Mouse (Mus musculus) adrenal gland, postnatal 25 days (tissue): ENCODE measurements around the gene Cdip1. TPM values are rescaled to one million over a fixed set of nuclear protein-coding genes. Genes with fewer than 3 reads are reported as not detected.
A peak's percentile ranks its signal among the peaks of the same experiment; 100 is the strongest.

Experiments used
- DNase-seq: peaks from one replicate; pipeline ENCODE4 v3.0.0; 2021; ENCODE audit warnings: mixed read lengths
- total RNA-seq: library from RNA; stranded (reverse); gene quantifications from 2 replicates; pipeline ENCODE4 v1.2.3, GENCODE M21; 2021

The Cdip1 gene
- total RNA-seq, 1 experiment from 2014 or later, result 116 TPM

DNA sequence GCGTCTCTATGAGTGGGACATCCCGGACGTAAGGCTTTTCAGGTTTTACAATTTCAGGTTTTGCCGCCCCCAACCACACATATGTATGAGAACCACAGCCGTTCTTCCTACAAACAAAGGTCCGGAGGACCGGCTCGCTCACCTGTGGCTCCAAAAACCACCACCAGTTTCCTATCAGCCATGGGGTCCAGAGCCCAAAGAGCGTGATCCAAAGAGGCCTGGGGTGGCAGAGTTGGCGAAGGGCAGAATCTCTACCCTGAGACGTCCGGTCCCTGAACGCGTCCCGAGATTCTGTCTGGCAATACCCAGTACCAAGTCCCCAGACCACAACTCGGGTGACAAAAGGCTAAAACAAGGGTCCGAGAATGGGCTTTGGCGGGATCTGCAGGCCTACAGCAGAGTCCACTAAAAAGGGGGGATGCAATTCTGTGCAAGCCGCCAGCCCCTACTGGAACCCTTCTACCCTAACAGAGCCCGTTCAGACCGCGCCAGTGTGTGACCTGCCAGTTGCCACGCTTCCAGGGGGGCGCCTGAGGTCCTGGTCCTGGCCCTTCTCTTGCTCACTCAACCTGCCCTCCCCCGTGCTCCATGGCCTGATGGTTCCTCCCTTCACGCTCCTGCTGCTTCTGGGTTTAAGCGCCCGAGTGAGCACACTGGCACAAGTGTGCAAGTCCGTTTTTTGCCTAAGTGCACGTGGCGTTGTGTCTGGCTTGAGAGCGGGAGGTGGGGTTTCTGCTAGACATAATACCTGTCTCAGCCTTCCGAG is 71.2 kb downstream of the Cdip1 start, which contains the start of gene Nmral1:
TSS of gene Nmral1 (minus strand) at position 604 of the 766 bp plus-strand sequence.
- DNase-seq, result peak; percentile 58

- no peak for DNase-seq
These were observed 72.2 kb downstream of the Cdip1 start for GRCm38 (mm10) chr16:4717866-4718265.

- no peak for DNase-seq
These were observed 76.0 kb downstream of the Cdip1 start for GRCm38 (mm10) chr16:4713861-4714710.

GRCm38 (mm10) chr16:4711173-4711572 is 78.9 kb downstream of the Cdip1 start:
- DNase-seq, result no peak

DNA sequence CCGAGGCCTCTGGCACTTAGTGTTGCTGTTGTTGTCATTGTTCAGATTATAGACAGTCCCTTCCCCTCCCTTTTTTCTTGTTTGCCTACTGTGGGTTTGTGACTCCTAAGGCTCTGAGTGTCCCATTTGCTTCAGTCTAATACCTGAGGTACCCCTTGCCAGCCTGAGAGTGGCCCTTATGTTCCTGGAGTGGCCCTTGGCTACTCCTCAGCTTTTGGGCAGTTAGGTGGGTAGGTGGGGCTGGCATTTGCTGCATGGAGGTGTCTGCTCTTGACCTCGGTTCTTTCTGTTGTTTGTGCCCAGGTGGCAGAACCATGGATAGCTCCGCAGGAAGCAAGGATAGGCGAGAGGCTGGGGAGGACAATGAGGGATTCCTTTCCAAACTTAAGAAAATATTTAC is 84.6 kb downstream of the Cdip1 start:
- DNase-seq, result no peak

GRCm38 (mm10) chr16:4702646-4703045 is 87.4 kb downstream of the Cdip1 start:
- no peak for DNase-seq

GRCm38 (mm10) chr16:4701211-4701610 is 88.9 kb downstream of the Cdip1 start:
- no peak for DNase-seq

Other genes with a start within 250 kb of the Cdip1 start
- gene Srl, start 248.5 kb downstream of the Cdip1 start, total RNA-seq, result 8.0 and 11.9 TPM in 2 replicates
- gene Tfap4, start 230.4 kb downstream of the Cdip1 start, total RNA-seq, result 8.3 and 10.4 TPM in 2 replicates
- 17.1 and 23.0 TPM in 2 replicates for gene Glis2, start 195.6 kb downstream of the Cdip1 start, total RNA-seq
- 81.9 and 83.4 TPM in 2 replicates for gene Pam16, start 165.3 kb downstream of the Cdip1 start, total RNA-seq
- 5.4 and 9.3 TPM in 2 replicates for gene Vasn, start 150.4 kb downstream of the Cdip1 start, total RNA-seq
- 117 and 125 TPM in 2 replicates for gene Dnaja3, start 150.3 kb downstream of the Cdip1 start, total RNA-seq
- 36.2 and 39.7 TPM in 2 replicates for gene Coro7, start 110.5 kb downstream of the Cdip1 start, total RNA-seq
- gene Nmral1, start 70.9 kb downstream of the Cdip1 start, total RNA-seq, result 7.0 and 9.1 TPM in 2 replicates
- 105 and 106 TPM in 2 replicates for gene Hmox2, start 63.9 kb downstream of the Cdip1 start, total RNA-seq
- gene 4930562C15Rik, start 45.1 kb upstream of the Cdip1 start, total RNA-seq, result not detected in 2 replicates
- gene Ubald1, start 90.0 kb upstream of the Cdip1 start, total RNA-seq, result 41.3 and 44.3 TPM in 2 replicates
- gene Mgrn1, start 96.0 kb upstream of the Cdip1 start, total RNA-seq, result 75.1 and 85.4 TPM in 2 replicates
- 63.9 and 76.9 TPM in 2 replicates for gene Nudt16l1, start 148.5 kb upstream of the Cdip1 start, total RNA-seq
- gene Anks3, start 173.9 kb upstream of the Cdip1 start, total RNA-seq, result 48.5 and 51.3 TPM in 2 replicates
- not detected in 2 replicates for gene Sept12, start 207.6 kb upstream of the Cdip1 start, total RNA-seq
- gene Smim22, start 217.0 kb upstream of the Cdip1 start, total RNA-seq, result not detected in 2 replicates
- gene Rogdi, start 223.3 kb upstream of the Cdip1 start, total RNA-seq, result 19.9 and 23.8 TPM in 2 replicates